Mouse (Mus musculus) gastrocnemius, adult 2 months (tissue): ENCODE data around the gene Bach1. TPM values are rescaled to one million over a fixed set of nuclear protein-coding genes. Genes with fewer than 3 reads are reported as not detected.

Source experiments
- DNase-seq: peaks from one replicate; pipeline ENCODE4 v3.0.0; 2022
- H3K27ac ChIP-seq: fragments of 200-600 bp; 2 replicates; pipeline ENCODE4 v1.8.1; 2022; ENCODE audit warnings: mild to moderate bottlenecking
- H3K4me3 ChIP-seq: fragments of 200-600 bp; 2 replicates; pipeline ENCODE4 v1.8.1; 2022; ENCODE audit warnings: mild to moderate bottlenecking, moderate library complexity
- CTCF ChIP-seq: fragments of 200-600 bp; IDR thresholded peaks from 2 replicates; pipeline ENCODE4 v1.8.1; 2022; ENCODE audit warnings: antibody characterized with exemption, mild to moderate bottlenecking, moderate library complexity
- intact Hi-C: fragments of 180-260 bp; cut with DNase I; formaldehyde crosslinking; loops from one replicate; pipeline ENCODE4 v1.15.1; 2025
- total RNA-seq, 2 experiments: library from RNA; stranded (reverse); gene quantifications; 2 replicates each; pipeline ENCODE4 v1.2.3; 2021

Gene Bach1
- total RNA-seq, 2 experiments from 2014 or later = 18.0 to 28.2 TPM

- intact Hi-C loops = no loop called here
- DNase-seq = no peak
- TF ChIP-seq CTCF = no peak
- peak overlapping the region; percentile 43; the same call in 1 of the 2 replicates for H3K27ac ChIP-seq
- H3K4me3 ChIP-seq = peak overlapping the region; percentile 29
Measured at GRCm38 (mm10) chr16:87689225-87689624, 9.5 kb upstream of the Bach1 start.

GRCm38 (mm10) chr16:87690506-87690905 is 8.2 kb upstream of the Bach1 start:
- no peak overlapping the region for H3K27ac ChIP-seq
- intact Hi-C loops = no loop called here
- no peak overlapping the region for H3K4me3 ChIP-seq
- no peak for DNase-seq
- TF ChIP-seq CTCF = no peak

- TF ChIP-seq CTCF = no peak
- H3K4me3 ChIP-seq = no peak overlapping the region
- intact Hi-C loops = no loop called here
- no peak for DNase-seq
- H3K27ac ChIP-seq = no peak overlapping the region
Measured at GRCm38 (mm10) chr16:87691102-87691501, 7.6 kb upstream of the Bach1 start.

GRCm38 (mm10) chr16:87692591-87692990 is 6.2 kb upstream of the Bach1 start:
- no peak for TF ChIP-seq CTCF
- intact Hi-C loops = no loop called here
- no peak overlapping the region for H3K4me3 ChIP-seq
- DNase-seq = no peak
- H3K27ac ChIP-seq = no peak overlapping the region

GRCm38 (mm10) chr16:87697707-87698365 is 909 bp upstream of the Bach1 start:
- H3K4me3 ChIP-seq = peak overlapping the region; percentile 94

GRCm38 (mm10) chr16:87699306-87699692 is 554 bp downstream of the Bach1 start:
- DNase-seq = no peak
- TF ChIP-seq CTCF = no peak
- Histone ChIP-seq H3K4me3 (peak overlapping the region; percentile 94), H3K27ac (peak overlapping the region; percentile 97)
- intact Hi-C loops = loop anchor here (5.0 kb wide), 1 partner anchor 122 kb away; no protein-coding TSS in a partner anchor

More at GRCm38 (mm10) chr16:87697707-87698365, 909 bp upstream of the Bach1 start:
- intact Hi-C loops = loop anchor here (5.0 kb wide), 1 partner anchor 121 kb away; no protein-coding TSS in a partner anchor
- no peak for TF ChIP-seq CTCF
- H3K27ac ChIP-seq = peak overlapping the region; percentile 97
- DNase-seq = no peak

GRCm38 (mm10) chr16:87699693-87700394 is 1.1 kb downstream of the Bach1 start:
- Histone ChIP-seq H3K4me3 (peak overlapping the region; percentile 94), H3K27ac (peak overlapping the region; percentile 97)
- DNase-seq = peak; percentile 73
- intact Hi-C loops = loop anchor here (5.0 kb wide), 1 partner anchor 123 kb away; no protein-coding TSS in a partner anchor
- no peak for TF ChIP-seq CTCF

GRCm38 (mm10) chr16:87700395-87700765 is 1.6 kb downstream of the Bach1 start:
- no peak for TF ChIP-seq CTCF
- peak overlapping the region; percentile 94 for H3K4me3 ChIP-seq
- no peak for DNase-seq
- intact Hi-C loops = no loop called here
- H3K27ac ChIP-seq = peak overlapping the region; percentile 97

GRCm38 (mm10) chr16:87701891-87702290 is 3.1 kb downstream of the Bach1 start:
- TF ChIP-seq CTCF = no peak
- DNase-seq = no peak
- intact Hi-C loops = loop anchor here (2.0 kb wide), 1 partner anchor 17 kb away; no protein-coding TSS in a partner anchor
- Histone ChIP-seq H3K4me3 (no peak overlapping the region), H3K27ac (no peak overlapping the region)

GRCm38 (mm10) chr16:87702881-87703280 is 4.1 kb downstream of the Bach1 start:
- TF ChIP-seq CTCF = no peak
- Histone ChIP-seq H3K4me3 (no peak overlapping the region), H3K27ac (no peak overlapping the region)
- intact Hi-C loops = loop anchor here (2.0 kb wide), 1 partner anchor 16 kb away; no protein-coding TSS in a partner anchor
- DNase-seq = no peak

GRCm38 (mm10) chr16:87704225-87704624 is 5.5 kb downstream of the Bach1 start:
- TF ChIP-seq CTCF = no peak
- intact Hi-C loops = no loop called here
- DNase-seq = no peak
- Histone ChIP-seq H3K4me3 (no peak overlapping the region), H3K27ac (no peak overlapping the region)

GRCm38 (mm10) chr16:87705892-87706589 is 7.3 kb downstream of the Bach1 start:
- DNase-seq = no peak
- no peak for TF ChIP-seq CTCF
- Histone ChIP-seq H3K4me3 (no peak overlapping the region), H3K27ac (no peak overlapping the region)
- intact Hi-C loops = no loop called here

- DNase-seq = no peak
- Histone ChIP-seq H3K27ac (no peak overlapping the region; the same call in 1 of the 2 replicates), H3K4me3 (no peak overlapping the region)
- TF ChIP-seq CTCF = no peak
- intact Hi-C loops = no loop called here
Measured at GRCm38 (mm10) chr16:87707335-87707734, 8.6 kb downstream of the Bach1 start.
